Mouse (Mus musculus): ENCODE results near the gene Dnmt3c. TPM values are rescaled to one million over a fixed set of nuclear protein-coding genes. Genes with fewer than 3 reads are reported as not detected.

Gene Dnmt3c
- polyA plus RNA-seq, 1 experiment from 2014 or later: not detected

- Histone ChIP-seq H3K36me3 (ENCODE audit: control insufficient read depth, insufficient read depth, low read length) (no peaks in the 10 kb centered on the region), H3K9ac (ENCODE audit: low read depth, low read length) (no peak overlapping the region), H3K4me2 (ENCODE audit: low read length) (no peak overlapping the region), H3K4me1 (ENCODE audit: control insufficient read depth, insufficient read depth, low read length) (no peaks in the 10 kb centered on the region), H3K9me3 (replicated peaks; ENCODE audit: control insufficient read depth, low read length, poor library complexity, severe bottlenecking) (no peaks in the 10 kb centered on the region), H3K4me3 (ENCODE audit: low read depth, low read length) (no peak overlapping the region), H3K27ac (ENCODE audit: low read length) (no peak overlapping the region), H3K27me3 (ENCODE audit: control insufficient read depth, insufficient read depth, low read depth, low read length) (no peaks in the 10 kb centered on the region)
- no peak for ATAC-seq
- 78% methylated on average over 4 of the region's 4 CpGs for WGBS
Observed at GRCm38 (mm10) chr2:153734033-153734432, 37.6 kb downstream of the Dnmt3c start.

GRCm38 (mm10) chr2:153740500-153741436 is 44.3 kb downstream of the Dnmt3c start, which contains the start of gene Mapre1:
TSS of gene Mapre1 (plus strand) at chr2:153741274.
- Histone ChIP-seq H3K9me3 (replicated peaks; ENCODE audit: control insufficient read depth, low read length, poor library complexity, severe bottlenecking) (no peaks in the 10 kb centered on the region), H3K36me3 (ENCODE audit: control insufficient read depth, insufficient read depth, low read length) (no peaks in the 10 kb centered on the region), H3K27ac (ENCODE audit: low read length) (peak within 1 kb of the TSS; percentile 96), H3K9ac (ENCODE audit: low read depth, low read length) (peak within 1 kb of the TSS; percentile 91), H3K4me2 (ENCODE audit: low read length) (peak within 1 kb of the TSS; percentile 94), H3K27me3 (ENCODE audit: control insufficient read depth, insufficient read depth, low read depth, low read length) (no peaks in the 10 kb centered on the region), H3K4me1 (ENCODE audit: control insufficient read depth, insufficient read depth, low read length) (peaks cover 30% of the 10 kb centered on the region), H3K4me3 (ENCODE audit: low read depth, low read length) (peak within 1 kb of the TSS; percentile 53)
- ATAC-seq: peak; percentile 96
- WGBS: 10% methylated on average over 57 of the region's 58 CpGs

- Histone ChIP-seq H3K9me3 (replicated peaks; ENCODE audit: control insufficient read depth, low read length, poor library complexity, severe bottlenecking) (no peaks in the 10 kb centered on the region), H3K4me1 (ENCODE audit: control insufficient read depth, insufficient read depth, low read length) (peaks cover 30% of the 10 kb centered on the region), H3K27me3 (ENCODE audit: control insufficient read depth, insufficient read depth, low read depth, low read length) (no peaks in the 10 kb centered on the region), H3K4me3 (ENCODE audit: low read depth, low read length) (peak overlapping the region; percentile 53), H3K9ac (ENCODE audit: low read depth, low read length) (peak overlapping the region; percentile 91), H3K27ac (ENCODE audit: low read length) (peak overlapping the region; percentile 96), H3K36me3 (ENCODE audit: control insufficient read depth, insufficient read depth, low read length) (no peaks in the 10 kb centered on the region), H3K4me2 (ENCODE audit: low read length) (peak overlapping the region; percentile 94)
- 0% methylated on average over 35 of the region's 56 CpGs for WGBS
- peak; percentile 85 for ATAC-seq
Observed at GRCm38 (mm10) chr2:153741437-153742065, 45.1 kb downstream of the Dnmt3c start.

GRCm38 (mm10) chr2:153747994-153748393 is 51.5 kb downstream of the Dnmt3c start:
- no peak overlapping the region for H3K9ac ChIP-seq (ENCODE audit: low read depth, low read length)
- no peak overlapping the region for H3K4me2 ChIP-seq (ENCODE audit: low read length)
- peaks cover 2% of the 10 kb centered on the region; the same call in 1 of the 2 replicates for H3K36me3 ChIP-seq (ENCODE audit: control insufficient read depth, insufficient read depth, low read length)
- no peak overlapping the region for H3K4me3 ChIP-seq (ENCODE audit: low read depth, low read length)
- ATAC-seq: no peak
- peaks cover 17% of the 10 kb centered on the region for H3K4me1 ChIP-seq (ENCODE audit: control insufficient read depth, insufficient read depth, low read length)
- no peaks in the 10 kb centered on the region for H3K27me3 ChIP-seq (ENCODE audit: control insufficient read depth, insufficient read depth, low read depth, low read length)
- no peaks in the 10 kb centered on the region for H3K9me3 ChIP-seq (replicated peaks; ENCODE audit: control insufficient read depth, low read length, poor library complexity, severe bottlenecking)
- no peak overlapping the region for H3K27ac ChIP-seq (ENCODE audit: low read length)

- Histone ChIP-seq H3K4me2 (ENCODE audit: low read length) (no peak overlapping the region), H3K9ac (ENCODE audit: low read depth, low read length) (no peak overlapping the region), H3K4me1 (ENCODE audit: control insufficient read depth, insufficient read depth, low read length) (no peaks in the 10 kb centered on the region), H3K36me3 (ENCODE audit: control insufficient read depth, insufficient read depth, low read length) (peaks cover 2% of the 10 kb centered on the region; the same call in 1 of the 2 replicates), H3K27ac (ENCODE audit: low read length) (no peak overlapping the region), H3K9me3 (replicated peaks; ENCODE audit: control insufficient read depth, low read length, poor library complexity, severe bottlenecking) (no peaks in the 10 kb centered on the region), H3K4me3 (ENCODE audit: low read depth, low read length) (no peak overlapping the region), H3K27me3 (ENCODE audit: control insufficient read depth, insufficient read depth, low read depth, low read length) (no peaks in the 10 kb centered on the region)
- 79% methylated on average over 2 of the region's 2 CpGs for WGBS
- no peak for ATAC-seq
Observed at GRCm38 (mm10) chr2:153750363-153750762, 53.9 kb downstream of the Dnmt3c start.

GRCm38 (mm10) chr2:153762121-153762520 is 65.7 kb downstream of the Dnmt3c start:
- Histone ChIP-seq H3K4me3 (ENCODE audit: low read depth, low read length) (no peak overlapping the region), H3K27ac (ENCODE audit: low read length) (no peak overlapping the region), H3K4me1 (ENCODE audit: control insufficient read depth, insufficient read depth, low read length) (no peaks in the 10 kb centered on the region), H3K27me3 (ENCODE audit: control insufficient read depth, insufficient read depth, low read depth, low read length) (no peaks in the 10 kb centered on the region), H3K36me3 (ENCODE audit: control insufficient read depth, insufficient read depth, low read length) (peaks cover 45% of the 10 kb centered on the region), H3K9me3 (replicated peaks; ENCODE audit: control insufficient read depth, low read length, poor library complexity, severe bottlenecking) (no peaks in the 10 kb centered on the region), H3K9ac (ENCODE audit: low read depth, low read length) (no peak overlapping the region), H3K4me2 (ENCODE audit: low read length) (no peak overlapping the region)
- WGBS: 93% methylated on average over 5 of the region's 5 CpGs
- no peak for ATAC-seq

- H3K27ac ChIP-seq (ENCODE audit: low read length): no peak overlapping the region
- H3K4me2 ChIP-seq (ENCODE audit: low read length): no peak overlapping the region
- H3K36me3 ChIP-seq (ENCODE audit: control insufficient read depth, insufficient read depth, low read length): peaks cover 21% of the 10 kb centered on the region
- no peaks in the 10 kb centered on the region for H3K27me3 ChIP-seq (ENCODE audit: control insufficient read depth, insufficient read depth, low read depth, low read length)
- no peak overlapping the region for H3K4me3 ChIP-seq (ENCODE audit: low read depth, low read length)
- no peak overlapping the region for H3K9ac ChIP-seq (ENCODE audit: low read depth, low read length)
- ATAC-seq: no peak
- no peaks in the 10 kb centered on the region for H3K9me3 ChIP-seq (replicated peaks; ENCODE audit: control insufficient read depth, low read length, poor library complexity, severe bottlenecking)
- WGBS: 65% methylated on average over 6 of the region's 6 CpGs
- H3K4me1 ChIP-seq (ENCODE audit: control insufficient read depth, insufficient read depth, low read length): no peaks in the 10 kb centered on the region
Observed at GRCm38 (mm10) chr2:153767484-153767883, 71.0 kb downstream of the Dnmt3c start.

GRCm38 (mm10) chr2:153768881-153769280 is 72.4 kb downstream of the Dnmt3c start:
- H3K4me3 ChIP-seq (ENCODE audit: low read depth, low read length): no peak overlapping the region
- peaks cover 24% of the 10 kb centered on the region for H3K36me3 ChIP-seq (ENCODE audit: control insufficient read depth, insufficient read depth, low read length)
- no peaks in the 10 kb centered on the region; the same call in 1 of the 2 replicates for H3K9me3 ChIP-seq (replicated peaks; ENCODE audit: control insufficient read depth, low read length, poor library complexity, severe bottlenecking)
- H3K4me2 ChIP-seq (ENCODE audit: low read length): no peak overlapping the region
- H3K27me3 ChIP-seq (ENCODE audit: control insufficient read depth, insufficient read depth, low read depth, low read length): no peaks in the 10 kb centered on the region
- no peaks in the 10 kb centered on the region for H3K4me1 ChIP-seq (ENCODE audit: control insufficient read depth, insufficient read depth, low read length)
- no peak overlapping the region for H3K9ac ChIP-seq (ENCODE audit: low read depth, low read length)
- 86% methylated on average over 2 of the region's 2 CpGs for WGBS
- no peak overlapping the region for H3K27ac ChIP-seq (ENCODE audit: low read length)
- ATAC-seq: no peak

- Histone ChIP-seq H3K36me3 (ENCODE audit: control insufficient read depth, insufficient read depth, low read length) (peaks cover 18% of the 10 kb centered on the region), H3K27ac (ENCODE audit: low read length) (no peak overlapping the region), H3K4me2 (ENCODE audit: low read length) (no peak overlapping the region), H3K4me3 (ENCODE audit: low read depth, low read length) (no peak overlapping the region), H3K27me3 (ENCODE audit: control insufficient read depth, insufficient read depth, low read depth, low read length) (no peaks in the 10 kb centered on the region), H3K9me3 (replicated peaks; ENCODE audit: control insufficient read depth, low read length, poor library complexity, severe bottlenecking) (no peaks in the 10 kb centered on the region; the same call in 1 of the 2 replicates), H3K4me1 (ENCODE audit: control insufficient read depth, insufficient read depth, low read length) (no peaks in the 10 kb centered on the region), H3K9ac (ENCODE audit: low read depth, low read length) (no peak overlapping the region)
- no peak for ATAC-seq
- WGBS: 90% methylated on average over 4 of the region's 4 CpGs
Observed at GRCm38 (mm10) chr2:153772950-153773349, 76.5 kb downstream of the Dnmt3c start.
